Mouse (Mus musculus) naive thymus-derived CD4-positive, alpha-beta T cell, adult 2 months (primary cell): Measurements from ENCODE around the gene Krt86.

Experiments
- DNase-seq: peaks from one replicate; pipeline ENCODE4 v3.0.0-alpha.2; 2011; ENCODE audit warnings: low read depth

The Krt86 gene

DNA sequence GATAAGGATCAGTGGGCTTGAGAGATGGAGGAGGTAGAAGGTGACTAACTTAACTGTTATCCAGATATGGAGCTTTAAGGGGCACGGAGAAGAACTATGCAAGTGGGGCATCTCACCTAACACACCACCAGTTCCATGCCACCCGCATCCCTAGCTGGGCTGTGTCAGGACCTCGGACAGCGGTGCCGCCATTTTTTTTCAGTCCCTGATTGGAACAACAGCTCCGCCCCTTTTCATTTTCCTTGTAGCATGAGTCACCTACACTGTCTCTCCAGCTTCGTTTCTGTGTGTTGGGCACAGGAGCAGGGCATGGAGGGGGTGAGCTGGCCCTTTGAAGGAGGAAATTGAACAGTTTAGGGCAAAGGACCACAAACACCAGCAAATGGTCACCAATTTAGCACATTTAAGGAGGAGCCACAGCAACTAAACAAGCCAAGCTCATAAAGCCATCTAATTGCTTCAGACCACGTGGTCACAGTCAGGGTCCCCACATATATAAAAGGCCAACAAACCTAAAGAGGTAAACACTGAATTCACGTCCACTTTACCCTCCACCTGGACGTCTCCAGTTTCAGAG, at the start of gene Krt86:
TSS of gene Krt86 (plus strand) at position 527 of the 577 bp plus-strand sequence.
- no peak for DNase-seq

DNA sequence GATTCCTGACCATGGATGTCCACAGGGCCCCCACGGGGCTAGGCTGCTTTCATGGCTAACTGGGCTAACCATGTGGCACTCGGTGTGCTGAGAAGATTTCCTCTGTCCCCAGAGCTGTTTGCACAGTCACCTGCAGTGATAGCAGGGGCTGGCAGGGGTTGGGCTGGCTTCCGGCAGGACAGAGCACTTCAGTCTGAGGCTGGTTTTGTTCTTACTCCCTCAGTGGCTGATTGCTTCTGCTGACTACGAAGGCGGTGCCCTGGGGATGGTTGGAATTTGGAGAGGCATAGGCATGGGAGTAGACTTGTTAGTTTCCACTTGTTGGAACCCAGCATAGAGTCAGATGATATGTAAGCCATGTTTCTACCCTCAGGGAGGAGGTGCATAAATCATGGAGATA, 48.4 kb upstream of the Krt86 start:
- DNase-seq, result no peak

DNA sequence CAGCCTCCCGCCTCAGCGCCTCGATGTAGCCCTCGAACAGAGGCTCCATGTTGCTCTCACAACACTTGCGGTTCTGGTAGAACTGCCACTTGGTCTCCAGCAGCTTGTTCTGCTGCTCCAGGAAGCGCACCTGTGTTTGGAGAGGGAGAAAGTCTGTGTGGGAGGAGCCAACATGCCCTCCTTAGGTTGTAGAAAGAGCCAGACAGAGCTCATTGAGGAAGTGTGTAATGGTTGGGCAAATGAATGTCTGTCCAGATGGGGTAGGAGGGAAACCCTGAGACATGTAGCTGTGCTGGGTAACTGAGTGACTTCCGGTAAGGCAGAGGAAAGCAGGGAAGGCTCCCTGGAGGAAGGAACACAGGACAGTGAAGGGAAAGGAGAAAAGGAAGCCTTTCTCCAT, 36.7 kb upstream of the Krt86 start:
- no peak for DNase-seq

DNA sequence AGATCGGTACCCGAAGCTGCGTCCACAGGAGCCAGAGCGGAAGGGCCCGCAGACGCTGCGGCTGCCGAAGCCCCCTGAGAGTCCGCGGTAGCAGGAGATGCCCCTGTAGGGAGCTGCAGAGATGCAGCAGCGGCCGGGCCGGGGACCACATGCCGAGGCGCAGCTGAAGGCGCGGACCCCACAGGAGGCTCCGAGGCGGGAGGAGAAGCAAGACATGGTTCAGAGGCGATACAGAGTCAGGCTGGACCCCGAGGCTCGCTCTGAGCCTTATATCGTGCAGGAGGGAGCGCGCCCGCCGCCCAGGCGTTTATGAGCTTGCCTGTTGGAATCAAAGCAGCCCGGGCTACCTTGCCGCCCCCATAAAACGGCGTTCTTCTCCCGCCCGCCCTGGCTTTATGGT, 34.7 kb upstream of the Krt86 start, which contains the start of gene Krt87:
TSS of gene Krt87 (minus strand) at position 250 of the 400 bp plus-strand sequence.
- DNase-seq, result no peak

DNA sequence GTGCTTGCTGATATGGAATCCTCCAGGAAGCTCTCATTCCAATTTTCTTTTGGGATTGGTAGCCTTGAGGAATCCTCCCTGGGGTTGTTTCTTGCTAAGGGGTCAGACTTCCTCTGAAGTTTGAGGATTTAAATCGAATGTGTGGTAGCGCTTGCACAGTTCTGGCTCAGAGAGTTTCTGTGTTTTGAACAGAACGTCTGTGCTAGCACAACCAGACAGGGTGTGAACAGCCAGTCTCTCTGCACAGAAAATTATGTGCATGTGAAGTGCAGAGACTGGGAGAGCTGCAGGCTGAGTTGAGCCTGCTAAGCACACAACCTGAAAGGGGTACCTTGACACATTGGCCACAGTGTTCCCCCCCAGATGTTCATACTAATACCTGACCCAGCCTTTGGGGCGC, 32.4 kb upstream of the Krt86 start:
- no peak for DNase-seq

DNA sequence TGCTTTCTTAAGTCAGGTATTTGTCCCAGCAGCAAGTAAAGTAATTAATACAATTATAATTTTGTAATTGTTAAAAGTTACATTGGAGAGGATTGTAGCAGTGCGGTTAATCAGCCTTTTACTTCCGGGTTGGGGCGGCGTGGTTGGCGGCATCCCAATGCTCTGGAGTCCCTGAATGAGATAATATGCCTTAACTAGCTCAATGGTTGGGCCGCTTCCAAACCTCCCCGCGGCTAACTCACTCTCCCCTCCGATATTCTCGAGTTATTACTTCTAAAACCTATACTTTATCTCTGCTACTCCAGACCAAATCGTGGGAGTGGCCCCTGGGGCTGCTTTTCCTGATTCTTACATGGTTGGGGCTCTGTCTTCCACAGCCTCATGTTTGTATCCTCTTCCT, 26.7 kb upstream of the Krt86 start:
- DNase-seq, result no peak

DNA sequence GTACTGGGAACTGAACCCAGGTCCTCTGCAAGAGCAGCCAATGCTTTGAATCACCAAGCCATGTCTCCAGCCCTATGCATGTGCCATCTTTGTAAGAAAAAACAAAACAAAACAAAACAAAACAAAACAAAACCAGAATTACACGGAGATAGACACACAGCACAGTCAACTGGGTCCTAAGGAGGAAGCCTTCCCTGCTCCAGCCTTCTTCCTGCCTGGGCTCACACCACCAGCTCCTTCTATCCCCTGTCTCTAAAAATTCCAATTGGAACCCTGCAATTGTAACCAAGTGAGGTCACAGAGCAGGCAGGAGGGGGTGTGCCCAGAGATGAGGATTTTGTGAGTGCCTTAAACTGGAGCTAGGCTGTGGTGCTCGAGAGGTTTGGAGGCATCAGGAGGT, 25.8 kb upstream of the Krt86 start, which contains the start of gene Krt88:
TSS of gene Krt88 (plus strand) at position 301 of the 400 bp plus-strand sequence.
- DNase-seq, result no peak

DNA sequence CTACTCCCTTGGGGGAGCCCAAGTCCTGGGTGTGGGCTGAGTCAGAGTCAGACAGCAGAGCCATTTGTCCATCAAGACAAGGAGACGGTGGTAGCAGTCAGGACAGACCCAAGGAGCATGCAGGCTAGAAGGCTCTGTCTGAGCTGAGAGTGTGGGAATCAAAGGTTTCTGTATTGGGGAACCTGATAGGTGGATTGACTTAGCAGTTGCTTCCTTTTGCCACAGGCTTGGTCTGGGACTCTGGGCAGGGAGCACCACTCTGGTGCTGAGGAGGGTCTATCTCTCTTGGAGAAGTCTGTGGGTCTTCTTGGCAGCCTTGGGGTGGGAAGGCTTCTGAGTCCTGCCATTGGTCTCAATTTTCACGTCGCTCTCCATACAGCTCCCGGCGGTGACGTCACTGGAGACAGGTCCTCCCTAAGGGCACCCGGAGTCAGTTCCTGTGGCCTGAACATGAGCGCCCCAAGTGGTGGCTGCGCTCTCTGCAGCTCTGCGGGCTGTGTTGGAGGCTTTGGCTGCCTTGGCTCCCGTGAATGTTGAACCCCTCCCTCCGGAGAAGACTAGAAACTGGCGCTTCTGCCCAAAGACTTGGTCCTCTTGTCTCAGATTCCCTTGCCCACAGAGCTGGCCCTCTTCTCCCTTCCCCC, 20.1 kb upstream of the Krt86 start:
- DNase-seq, result peak; percentile 28

DNA sequence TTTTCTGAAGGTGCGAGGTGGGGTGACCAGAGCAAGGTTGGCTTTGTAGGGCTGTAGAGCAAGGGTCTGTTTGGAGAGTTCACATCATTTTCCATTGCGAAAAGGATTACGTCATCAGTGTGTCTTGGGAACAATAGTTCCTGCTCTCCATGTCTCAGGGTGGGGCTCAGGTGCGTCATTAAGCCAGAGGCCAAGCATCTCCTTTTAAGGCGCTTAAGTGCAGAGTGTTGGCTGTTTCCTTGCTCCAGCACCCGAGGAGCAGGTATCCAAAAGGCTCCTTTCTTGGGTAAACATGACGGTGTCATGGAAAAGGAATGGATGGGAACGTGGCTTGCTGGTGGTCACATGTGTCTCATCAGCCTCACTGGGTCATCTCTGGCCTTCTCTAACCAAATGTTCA, 18.5 kb upstream of the Krt86 start:
- no peak for DNase-seq

DNA sequence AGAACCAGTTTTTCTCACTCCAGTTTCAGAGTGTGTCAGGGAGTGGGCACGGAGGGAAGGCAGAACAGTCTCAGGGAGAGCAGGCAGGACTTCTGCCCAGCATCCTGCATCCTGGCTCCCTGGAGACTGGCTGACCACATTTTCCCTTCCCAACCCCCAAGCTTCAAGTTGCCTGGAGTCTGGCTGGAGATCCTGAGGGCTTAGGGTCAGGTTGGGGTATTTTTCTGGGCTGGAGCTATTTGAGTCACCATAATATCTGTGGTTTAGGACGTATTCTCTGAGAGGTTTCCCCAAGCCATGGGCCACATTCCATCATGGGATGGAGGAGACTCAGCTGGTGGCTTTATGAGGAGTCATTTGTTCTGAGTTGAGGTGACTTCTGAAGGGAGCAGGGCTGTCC, 18.0 kb upstream of the Krt86 start:
- DNase-seq, result no peak

DNA sequence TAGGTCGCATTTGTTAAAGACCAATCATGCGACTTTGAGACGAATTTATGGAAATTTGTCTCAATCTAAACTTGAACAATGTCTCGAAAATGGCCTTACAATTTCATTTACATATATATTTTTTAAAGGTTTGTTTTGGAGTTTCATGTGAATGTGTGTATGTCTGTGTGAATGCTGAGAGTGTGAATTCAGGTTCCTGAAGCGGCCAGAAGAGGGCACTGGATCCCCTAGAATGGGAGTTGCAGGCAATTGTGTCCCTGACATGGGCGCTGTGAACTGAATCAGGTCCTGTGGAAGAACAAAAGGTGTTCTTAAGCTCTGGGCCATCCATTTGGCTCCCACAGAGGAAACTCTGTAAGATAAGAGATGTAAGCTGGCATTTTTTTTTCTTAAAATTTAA, 17.4 kb upstream of the Krt86 start:
- no peak for DNase-seq

DNA sequence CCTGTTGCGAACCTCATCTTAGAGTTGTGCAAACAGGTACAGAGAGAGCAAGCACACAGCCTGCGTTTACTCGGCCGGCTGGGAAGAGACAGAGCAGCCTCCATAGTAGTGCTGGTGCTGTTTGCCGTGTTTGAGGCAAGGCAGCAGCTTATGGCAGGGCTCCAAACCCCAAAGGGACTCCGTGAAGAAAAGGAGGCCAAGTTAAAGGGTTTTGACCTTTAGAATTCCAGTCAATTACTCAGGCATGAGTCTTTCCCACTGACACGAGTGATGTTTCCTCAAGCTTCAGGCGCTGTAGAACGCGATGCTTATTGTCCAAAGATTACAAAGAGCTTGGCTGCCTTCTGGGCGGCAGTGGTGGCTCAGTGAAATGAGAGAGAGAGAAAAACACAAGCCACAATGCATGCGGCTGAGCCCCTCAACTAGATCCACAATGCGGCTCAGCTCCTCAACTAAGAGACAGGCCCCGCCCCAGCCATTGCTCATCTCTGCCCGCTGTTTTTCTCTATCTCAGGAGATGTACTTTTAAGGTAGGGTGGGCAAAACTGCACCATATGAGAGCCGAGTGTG, 14.8 kb upstream of the Krt86 start:
- no peak for DNase-seq

DNA sequence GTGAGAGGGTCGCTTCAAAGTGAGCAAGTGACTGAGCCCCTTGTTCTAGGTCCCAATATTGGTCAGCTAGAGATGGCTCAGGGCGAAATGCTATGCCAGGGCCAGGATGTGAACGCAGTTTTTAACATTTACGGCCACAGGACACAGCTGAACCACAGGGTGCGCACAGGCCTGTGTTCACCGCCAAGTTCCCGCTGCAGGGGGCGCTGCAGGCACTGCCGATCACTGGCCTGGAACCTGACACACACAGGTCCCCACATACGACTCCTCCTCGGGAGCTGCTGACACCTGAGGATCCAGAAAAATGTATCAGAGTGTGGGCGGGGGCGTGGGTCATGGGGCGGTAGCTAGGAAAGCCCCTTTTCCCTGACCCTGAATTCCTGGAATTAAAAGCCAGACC, 14.0 kb upstream of the Krt86 start:
- no peak for DNase-seq

DNA sequence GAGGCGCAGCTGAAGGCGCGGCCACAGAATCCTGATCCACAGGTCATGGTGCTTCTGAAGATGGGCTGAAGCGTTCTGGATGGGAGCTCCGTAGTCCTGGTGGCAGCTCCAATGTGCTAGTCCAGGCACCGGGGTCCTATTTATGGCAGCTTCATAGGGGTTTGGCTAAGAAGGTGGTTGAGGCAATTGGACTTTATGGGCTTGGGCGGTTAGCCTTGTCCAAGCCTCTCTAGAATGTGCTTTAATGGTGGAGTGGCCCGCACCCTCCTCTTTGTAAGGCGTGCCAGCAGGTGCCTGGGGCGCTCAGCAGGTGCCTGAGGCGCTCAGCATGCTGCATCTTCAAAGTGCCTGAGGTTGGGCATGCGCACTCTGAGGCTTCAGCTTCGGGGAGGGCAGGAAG, 9.6 kb upstream of the Krt86 start, which contains the start of gene Krt81:
TSS of gene Krt81 (minus strand) at position 101 of the 400 bp plus-strand sequence.
- no peak for DNase-seq

DNA sequence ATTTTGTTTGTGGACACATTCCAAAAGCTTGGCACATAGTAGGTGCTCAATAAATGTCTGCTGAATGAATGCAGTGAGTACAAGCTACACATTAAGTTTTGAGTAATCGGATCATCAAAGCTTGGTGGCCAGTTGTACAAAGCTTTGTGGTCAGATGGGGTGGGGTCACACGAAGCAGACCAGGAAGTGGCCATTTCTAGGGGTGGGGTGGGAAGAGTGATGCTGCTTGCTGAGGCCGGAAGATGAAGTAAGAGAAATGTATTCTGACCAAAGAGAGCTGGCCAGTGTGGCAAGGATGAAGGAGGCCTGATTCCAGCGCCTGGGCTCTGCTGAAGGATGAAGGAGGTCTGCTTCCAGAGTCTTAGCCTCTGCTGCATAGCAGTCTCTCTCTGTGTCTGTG, 4.2 kb upstream of the Krt86 start:
- DNase-seq, result no peak

DNA sequence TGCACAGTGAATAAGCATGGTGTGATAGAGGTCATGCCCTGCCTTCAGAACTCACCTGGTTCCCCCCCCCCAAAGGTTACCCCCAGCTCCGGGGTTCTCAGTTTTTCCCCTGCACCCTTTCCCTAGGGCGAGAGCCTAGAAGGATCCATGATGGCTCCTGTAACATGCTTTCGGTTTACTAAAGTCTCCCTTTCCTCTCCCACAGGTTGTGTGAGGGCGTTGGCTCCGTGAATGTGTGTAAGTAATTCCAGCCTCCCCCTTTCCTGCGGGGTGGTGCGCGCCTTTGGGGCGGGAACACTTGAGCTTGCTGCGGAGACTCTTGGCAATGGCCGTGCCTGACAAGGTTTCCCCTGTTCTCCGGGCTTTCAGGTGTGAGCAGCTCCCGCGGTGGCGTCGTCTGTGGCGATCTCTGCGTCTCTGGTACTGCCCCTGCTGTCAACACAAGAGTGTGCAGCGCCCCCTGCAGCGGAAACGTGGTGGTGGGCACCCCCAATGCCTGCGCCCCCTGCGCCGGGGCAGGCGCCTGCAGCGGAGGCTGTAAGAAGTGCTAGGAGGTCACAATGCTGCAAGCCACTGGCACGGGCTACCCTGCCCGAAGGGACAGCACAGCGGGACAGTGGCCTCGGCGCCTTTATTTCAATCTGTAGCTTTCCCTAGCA, 5.9 kb downstream of the Krt86 start:
- peak; percentile 33 for DNase-seq

DNA sequence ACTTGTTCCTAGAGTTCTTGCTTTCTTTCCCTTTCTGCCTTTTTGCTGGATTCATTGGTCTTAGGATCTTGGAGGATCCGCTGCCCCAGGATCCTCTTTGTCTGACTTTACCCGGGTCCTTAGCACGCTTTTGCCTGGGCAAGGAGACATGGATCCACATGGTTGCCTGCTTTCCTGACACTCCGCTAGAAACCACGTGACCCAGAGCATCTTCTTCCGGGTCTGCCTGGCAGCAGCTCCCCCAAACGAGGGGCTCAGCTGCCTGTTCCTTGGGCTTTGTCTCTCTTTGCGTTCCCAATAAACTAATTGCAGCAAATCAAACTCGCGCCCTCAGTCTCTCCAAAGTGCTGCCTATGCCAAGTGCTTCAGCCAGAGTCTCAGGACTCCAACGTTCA, 6.4 kb downstream of the Krt86 start:
- no peak for DNase-seq

DNA sequence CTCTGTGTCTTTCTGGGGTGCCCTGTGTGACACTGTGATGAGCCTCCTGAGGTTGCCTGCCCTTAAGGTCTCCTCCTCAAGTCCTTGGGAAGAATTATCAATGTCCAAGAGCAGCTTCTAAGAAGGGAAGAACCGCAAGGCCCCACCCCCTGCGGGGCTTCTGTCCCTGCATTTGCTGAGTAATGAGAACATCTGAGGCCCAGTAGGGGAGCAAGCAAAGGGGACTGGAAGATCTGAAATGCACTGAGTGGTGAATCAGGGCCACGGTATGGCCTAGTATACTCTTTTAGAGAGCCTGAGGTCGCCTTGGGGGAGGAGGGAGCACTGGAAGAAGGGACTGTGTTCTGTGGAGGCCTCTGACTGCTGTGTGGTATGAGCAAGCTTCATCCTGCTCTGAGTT, 8.8 kb downstream of the Krt86 start:
- DNase-seq, result no peak

DNA sequence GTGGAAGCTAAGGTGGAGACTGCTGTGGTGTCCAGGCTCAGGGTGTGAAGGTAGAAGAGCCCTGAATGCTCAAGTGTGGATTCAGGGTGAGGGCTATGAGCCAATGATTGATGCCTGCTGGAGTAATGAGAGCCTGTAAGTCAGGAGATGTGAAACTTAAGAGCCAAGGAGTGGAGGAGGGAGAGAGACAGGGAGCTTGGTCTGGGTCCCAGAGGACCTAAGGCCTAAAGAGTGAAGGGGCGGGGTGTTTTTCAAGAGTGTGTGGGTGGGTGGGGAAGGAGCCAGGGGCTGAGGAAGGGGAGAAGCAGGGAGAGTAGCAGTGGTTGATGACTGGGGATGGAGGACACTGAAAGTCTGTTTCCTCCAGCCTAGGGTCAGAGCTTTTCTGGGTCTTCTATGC, 10.4 kb downstream of the Krt86 start:
- no peak for DNase-seq

DNA sequence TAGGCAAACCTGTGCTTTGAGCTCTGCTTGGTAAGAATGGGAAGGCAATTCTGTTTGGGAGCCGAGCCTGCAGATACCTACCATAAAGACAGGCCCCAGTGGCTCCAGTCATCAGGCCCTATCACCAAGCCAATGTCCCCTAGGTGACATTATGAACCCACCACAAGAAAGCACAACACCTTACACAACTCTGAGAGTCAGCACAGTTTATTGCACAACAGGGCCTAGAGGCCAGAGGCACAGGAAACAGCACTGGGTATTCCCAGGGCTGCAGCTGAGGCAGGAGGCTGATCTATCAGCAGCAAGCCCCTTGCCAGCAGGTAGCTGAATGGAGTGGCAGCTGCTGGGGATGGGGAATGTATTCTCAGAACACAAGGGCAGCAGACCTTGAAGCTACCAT, 11.7 kb downstream of the Krt86 start:
- DNase-seq, result no peak

DNA sequence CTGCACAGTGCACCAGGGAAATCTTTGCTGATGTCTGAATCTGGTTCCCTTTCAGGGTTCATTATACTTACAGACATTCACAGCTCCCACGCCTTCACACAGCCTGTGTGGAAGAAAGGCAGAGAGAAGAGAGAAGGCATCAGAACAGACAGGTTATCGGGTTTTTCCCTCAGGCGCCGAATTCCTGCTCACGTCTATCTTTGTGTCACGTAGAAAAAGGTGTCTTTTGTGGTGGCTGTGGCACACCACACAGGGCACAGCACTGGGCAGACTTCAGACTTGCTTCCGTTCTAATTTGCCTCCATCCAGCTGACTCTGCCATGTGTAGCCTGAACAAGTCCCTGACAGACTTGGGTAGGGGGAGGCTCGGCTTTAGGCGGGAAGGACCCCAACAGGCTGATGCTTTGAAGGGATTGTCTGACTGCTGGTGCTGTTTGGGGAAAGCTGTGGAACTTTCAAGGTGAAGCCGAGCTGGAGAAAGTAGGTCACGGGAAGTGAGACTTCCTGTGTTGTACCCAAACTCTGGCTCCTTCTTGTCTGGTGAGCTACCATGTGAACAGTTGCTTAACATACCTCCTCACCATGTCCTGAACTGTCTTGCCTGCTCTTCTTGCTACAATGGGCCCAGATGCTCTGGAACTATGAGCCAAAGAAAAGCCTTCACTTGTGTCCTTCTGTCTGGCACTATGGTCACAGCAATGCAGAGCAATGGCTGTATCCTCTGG, 12.8 kb downstream of the Krt86 start:
- DNase-seq, result peak; percentile 28

DNA sequence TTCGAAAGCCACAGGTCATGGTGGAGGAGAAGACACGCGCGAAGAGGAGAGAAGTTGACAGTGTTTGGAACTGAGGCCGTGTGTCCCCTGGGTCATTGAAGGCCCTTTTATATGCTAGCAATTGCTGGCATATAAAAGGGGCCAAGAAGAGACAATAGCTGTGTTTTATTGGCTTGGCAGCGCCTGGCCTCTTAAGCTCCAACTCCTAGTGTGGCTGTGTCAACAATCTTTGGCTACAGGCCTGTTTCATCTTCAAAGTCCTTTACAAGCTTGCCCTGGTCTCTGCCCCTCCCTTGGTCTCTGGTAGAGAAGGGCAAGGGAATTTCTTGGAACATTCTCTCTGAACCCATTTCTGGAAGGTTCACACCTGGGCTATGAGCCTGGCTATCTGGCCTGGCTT, 18.2 kb downstream of the Krt86 start, which contains the start of gene Krt83:
TSS of gene Krt83 (minus strand) at position 82 of the 400 bp plus-strand sequence.
- DNase-seq, result no peak
